Mouse (Mus musculus) heart, embryonic 10.5 days (tissue): ENCODE data around the gene Fam84b. TPM values are rescaled to one million over a fixed set of nuclear protein-coding genes. Genes with fewer than 3 reads are reported as not detected.

Source experiments
- DNase-seq: peaks from one replicate; pipeline ENCODE4 v3.0.0-alpha.2; 2017; ENCODE audit warnings: low spot score
- H3K27ac ChIP-seq: fragments of 300-500 bp; sonication (generic); 2 replicates; pipeline ENCODE4 v1.5.1; 2016; ENCODE audit warnings: mild to moderate bottlenecking
- H3K27me3 ChIP-seq: fragments of 300-500 bp; sonication (generic); 2 replicates; pipeline ENCODE4 v1.6.1; 2016; ENCODE audit warnings: mild to moderate bottlenecking; ENCODE audit not compliant: poor library complexity, insufficient read depth, severe bottlenecking
- H3K36me3 ChIP-seq: fragments of 300-500 bp; sonication (generic); 2 replicates; pipeline ENCODE4 v1.6.1; 2016; ENCODE audit warnings: mild to moderate bottlenecking, moderate library complexity
- H3K4me1 ChIP-seq: fragments of 300-500 bp; sonication (generic); 2 replicates; pipeline ENCODE4 v1.6.1; 2016; ENCODE audit warnings: mild to moderate bottlenecking
- H3K4me3 ChIP-seq: fragments of 300-500 bp; sonication (generic); 2 replicates; pipeline ENCODE4 v1.5.1; 2016; ENCODE audit warnings: mild to moderate bottlenecking, moderate library complexity
- H3K9me3 ChIP-seq: fragments of 300-500 bp; sonication (generic); 2 replicates; pipeline ENCODE4 v1.6.1; 2016; ENCODE audit warnings: mild to moderate bottlenecking, moderate library complexity
- WGBS: fragments of 180-500 bp; shearing (Covaris S2); methylation state at CpG from one replicate; pipeline ENCODE4 v1.1.7; 2016; 5-methylcytosine and 5-hydroxymethylcytosine counted together
- polyA plus RNA-seq: library from polyadenylated mRNA; unstranded; fragments of >200 nt; fragmentation: Nextera tagmentation; extraction: Ambion mirVana; gene quantifications from 2 replicates; pipeline ENCODE4 v1.2.1, GENCODE M21; 2016

The Fam84b gene
- polyA plus RNA-seq, 1 experiment from 2014 or later, result 12.7 TPM

DNA sequence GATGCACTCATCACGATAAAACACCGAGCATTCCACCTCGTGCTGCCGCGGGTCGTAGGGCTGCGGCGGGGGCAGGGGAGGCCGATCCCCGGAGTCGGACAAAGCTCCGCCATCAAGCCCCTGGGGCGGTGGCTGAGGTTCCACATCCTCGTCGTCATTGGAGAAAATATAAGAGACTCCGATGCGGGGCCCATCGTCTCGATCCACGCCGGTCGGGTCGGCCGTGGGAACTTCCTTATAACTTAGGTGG is 30.0 kb downstream of the Fam84b start:
- peak; percentile 79 for DNase-seq
- H3K4me1 ChIP-seq, result peaks cover 17% of the 10 kb centered on the region
- WGBS, result under 1% methylated on average over 24 of the region's 24 CpGs

GRCm38 (mm10) chr15:60822803-60823619 is 30.6 kb downstream of the Fam84b start:
- peak overlapping the region; percentile 85 for H3K4me3 ChIP-seq

More for the DNA sequence above, 30.0 kb downstream of the Fam84b start:
- H3K9me3 ChIP-seq, result no peaks in the 10 kb centered on the region
- H3K27ac ChIP-seq, result peak overlapping the region; percentile 91
- H3K4me3 ChIP-seq, result peak overlapping the region; percentile 85
- 0 out of 2 replicates have a peak, but pooled peaks cover 4% of the 10 kb centered on the region for H3K36me3 ChIP-seq
- H3K27me3 ChIP-seq, result no peaks in the 10 kb centered on the region

DNA sequence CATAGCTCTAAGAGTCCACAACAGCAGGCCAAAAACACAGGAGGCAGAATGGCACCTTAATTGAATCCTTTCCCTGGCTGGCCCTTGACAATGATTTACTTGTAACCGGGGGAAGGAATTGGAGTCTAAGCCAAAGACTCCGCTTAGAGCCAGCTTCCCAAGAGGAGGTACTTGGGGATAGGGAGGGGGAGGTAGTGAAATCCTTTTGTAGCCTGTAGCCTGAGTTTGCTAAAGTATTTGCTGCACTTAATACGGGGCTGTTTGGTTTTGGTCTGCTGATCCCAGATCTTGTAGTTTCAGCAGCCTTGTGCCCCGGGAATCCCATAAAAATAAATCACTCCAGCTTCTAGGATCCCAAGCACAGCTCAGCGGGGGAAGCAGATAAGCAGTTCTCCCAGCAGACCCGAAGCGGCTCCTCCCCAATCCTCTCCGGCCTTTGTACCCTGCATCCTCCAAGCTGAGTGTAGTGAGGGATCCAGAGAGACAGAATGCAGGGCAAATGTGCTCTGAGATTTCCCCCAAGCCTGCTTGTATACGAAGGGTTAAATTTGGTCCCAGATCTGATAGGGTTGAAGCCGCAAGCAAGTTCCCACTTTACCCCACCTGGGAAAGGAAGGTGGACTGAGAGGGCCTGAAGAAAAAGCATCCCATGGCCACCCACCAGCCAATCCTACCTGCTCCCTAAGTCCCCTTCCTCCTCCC is 31.3 kb downstream of the Fam84b start:
- Histone ChIP-seq H3K4me3 (peak overlapping the region; percentile 85), H3K27ac (peak overlapping the region; percentile 91), H3K27me3 (no peaks in the 10 kb centered on the region), H3K4me1 (peaks cover 17% of the 10 kb centered on the region), H3K36me3 (0 out of 2 replicates have a peak, but pooled peaks cover 4% of the 10 kb centered on the region), H3K9me3 (no peaks in the 10 kb centered on the region)
- DNase-seq, result peak; percentile 77
- WGBS, result 3% methylated on average over 10 of the region's 10 CpGs

More at GRCm38 (mm10) chr15:60822803-60823619, 30.6 kb downstream of the Fam84b start:
- 0 out of 2 replicates have a peak, but pooled peaks cover 4% of the 10 kb centered on the region for H3K36me3 ChIP-seq
- H3K27ac ChIP-seq, result peak overlapping the region; percentile 91
- DNase-seq, result peak; percentile 87
- H3K27me3 ChIP-seq, result no peaks in the 10 kb centered on the region
- peaks cover 17% of the 10 kb centered on the region for H3K4me1 ChIP-seq
- WGBS, result under 1% methylated on average over 68 of the region's 68 CpGs
- H3K9me3 ChIP-seq, result no peaks in the 10 kb centered on the region

- Histone ChIP-seq H3K4me3 (no peak overlapping the region), H3K4me1 (peaks cover 13% of the 10 kb centered on the region), H3K36me3 (0 out of 2 replicates have a peak, but pooled peaks cover 4% of the 10 kb centered on the region), H3K27me3 (no peaks in the 10 kb centered on the region), H3K9me3 (no peaks in the 10 kb centered on the region), H3K27ac (no peak overlapping the region)
- DNase-seq, result no peak
- WGBS, result 81% methylated on average over 1 of the region's 1 CpGs
Observed at GRCm38 (mm10) chr15:60818500-60818899, 35.1 kb downstream of the Fam84b start.

DNA sequence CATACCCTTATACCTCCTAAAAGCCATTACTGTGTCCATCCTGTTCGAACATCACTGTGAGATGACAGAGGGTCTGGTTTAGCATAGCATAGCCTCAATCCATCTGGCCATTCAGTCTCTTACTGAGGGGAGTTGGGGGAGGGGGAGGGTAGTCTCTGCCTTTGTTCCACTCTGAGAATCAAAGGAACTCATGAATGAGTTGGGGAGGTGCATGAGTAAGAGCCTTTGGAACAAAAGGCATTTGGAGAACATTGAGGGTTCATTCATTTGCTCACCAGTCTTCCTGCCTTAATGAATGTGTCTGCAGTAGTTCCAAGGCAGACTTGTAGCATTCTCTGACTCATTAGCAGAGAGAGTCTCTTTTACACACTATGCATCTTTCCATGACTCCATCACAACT is 37.1 kb downstream of the Fam84b start:
- 68% methylated on average over 1 of the region's 1 CpGs for WGBS
- Histone ChIP-seq H3K27me3 (no peaks in the 10 kb centered on the region), H3K9me3 (no peaks in the 10 kb centered on the region), H3K36me3 (0 out of 2 replicates have a peak, but pooled peaks cover 4% of the 10 kb centered on the region), H3K27ac (no peak overlapping the region), H3K4me3 (no peak overlapping the region), H3K4me1 (peaks cover 2% of the 10 kb centered on the region; the same call in 1 of the 2 replicates)
- DNase-seq, result no peak

- Histone ChIP-seq H3K27ac (no peak overlapping the region), H3K9me3 (no peaks in the 10 kb centered on the region), H3K27me3 (no peaks in the 10 kb centered on the region), H3K4me1 (peaks cover 2% of the 10 kb centered on the region; the same call in 1 of the 2 replicates), H3K36me3 (no peaks in the 10 kb centered on the region), H3K4me3 (no peak overlapping the region)
- DNase-seq, result no peak
- 56% methylated on average over 3 of the region's 3 CpGs for WGBS
Observed at GRCm38 (mm10) chr15:60814542-60814941, 39.0 kb downstream of the Fam84b start.

GRCm38 (mm10) chr15:60793041-60793673 is 60.4 kb downstream of the Fam84b start:
- Histone ChIP-seq H3K4me1 (no peaks in the 10 kb centered on the region), H3K27me3 (no peaks in the 10 kb centered on the region), H3K9me3 (no peaks in the 10 kb centered on the region), H3K27ac (no peak overlapping the region), H3K36me3 (no peaks in the 10 kb centered on the region), H3K4me3 (no peak overlapping the region)
- DNase-seq, result no peak

DNA sequence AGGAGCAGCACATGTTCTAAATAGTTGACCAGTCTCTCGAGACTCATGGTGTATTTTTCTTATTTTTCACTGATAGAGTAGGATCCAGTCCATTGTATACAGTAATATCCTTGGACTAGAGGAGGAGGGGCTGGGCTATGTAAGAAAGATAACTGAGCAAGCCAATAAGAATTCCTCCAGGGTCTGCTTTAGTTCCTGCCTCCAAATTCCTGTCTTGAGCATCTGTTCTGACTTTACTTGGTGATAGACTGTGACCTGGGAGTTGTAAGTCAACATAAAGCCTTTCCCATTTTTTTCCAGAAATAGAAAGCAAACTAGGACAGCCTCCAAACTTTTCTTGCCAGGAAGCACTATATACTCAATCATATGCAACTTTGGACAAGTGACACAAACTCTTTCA is 64.5 kb downstream of the Fam84b start:
- no peaks in the 10 kb centered on the region for H3K4me1 ChIP-seq
- no peaks in the 10 kb centered on the region for H3K9me3 ChIP-seq
- H3K27me3 ChIP-seq, result no peaks in the 10 kb centered on the region
- H3K27ac ChIP-seq, result no peak overlapping the region
- DNase-seq, result no peak
- whole genome bisulfite sequencing, result 63% methylated on average over 1 of the region's 1 CpGs
- no peak overlapping the region for H3K4me3 ChIP-seq
- no peaks in the 10 kb centered on the region for H3K36me3 ChIP-seq

DNA sequence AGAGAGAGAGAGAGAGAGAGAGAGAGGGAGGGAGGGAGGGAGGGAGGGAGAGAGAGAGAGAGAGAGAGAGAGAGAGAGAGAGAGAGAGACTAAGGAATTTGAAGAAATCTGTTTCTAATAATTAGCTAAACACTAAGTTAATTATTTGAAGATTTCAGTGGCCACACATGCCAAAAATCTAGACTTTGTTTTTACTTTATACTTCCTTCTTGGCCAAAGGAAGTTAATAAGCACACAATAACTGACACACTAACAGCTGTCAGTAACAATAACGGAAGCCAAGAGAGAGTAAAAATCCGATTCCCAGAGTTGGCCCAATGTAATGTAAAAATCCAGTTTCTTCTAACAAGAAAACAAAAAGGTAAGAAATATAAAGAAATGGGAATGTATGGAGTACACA is 69.8 kb downstream of the Fam84b start:
- Histone ChIP-seq H3K36me3 (no peaks in the 10 kb centered on the region), H3K4me1 (no peaks in the 10 kb centered on the region), H3K4me3 (no peak overlapping the region), H3K9me3 (no peaks in the 10 kb centered on the region), H3K27ac (no peak overlapping the region), H3K27me3 (no peaks in the 10 kb centered on the region)
- no peak for DNase-seq
- WGBS, result 82% methylated on average over 2 of the region's 2 CpGs

GRCm38 (mm10) chr15:60779531-60779973 is 74.0 kb downstream of the Fam84b start:
- WGBS, result 88% methylated on average over 1 of the region's 1 CpGs
- Histone ChIP-seq H3K4me3 (no peak overlapping the region), H3K27me3 (no peaks in the 10 kb centered on the region), H3K4me1 (no peaks in the 10 kb centered on the region), H3K36me3 (no peaks in the 10 kb centered on the region), H3K27ac (no peak overlapping the region), H3K9me3 (no peaks in the 10 kb centered on the region)
- DNase-seq, result no peak

DNA sequence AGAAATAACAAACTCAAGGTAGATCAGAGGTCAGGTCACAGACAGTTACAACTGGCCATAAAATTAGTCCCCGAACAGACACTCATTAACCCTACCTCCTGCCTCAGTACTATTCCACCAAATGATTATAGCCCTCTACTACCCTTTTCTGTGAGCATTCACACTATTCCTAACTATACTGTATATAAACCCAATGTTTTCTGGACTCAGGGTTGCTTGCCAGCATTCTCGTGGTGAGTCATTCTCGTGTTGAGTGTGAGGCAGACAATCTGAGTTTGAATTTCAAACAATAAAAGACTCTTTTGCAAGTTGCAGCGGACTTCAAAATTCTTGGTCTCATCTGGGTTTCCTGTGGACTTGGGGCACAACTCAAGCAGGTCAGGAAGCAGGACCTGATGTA is 74.5 kb downstream of the Fam84b start:
- H3K27me3 ChIP-seq, result no peaks in the 10 kb centered on the region
- no peak for DNase-seq
- H3K4me3 ChIP-seq, result no peak overlapping the region
- H3K36me3 ChIP-seq, result no peaks in the 10 kb centered on the region
- no peak overlapping the region for H3K27ac ChIP-seq
- WGBS, result 78% methylated on average over 4 of the region's 4 CpGs
- H3K9me3 ChIP-seq, result no peaks in the 10 kb centered on the region
- H3K4me1 ChIP-seq, result no peaks in the 10 kb centered on the region
